Mouse (Mus musculus) brain, embryonic 14.5 days (tissue): ENCODE results near the gene Snai1. TPM values are rescaled to one million over a fixed set of nuclear protein-coding genes. Genes with fewer than 3 reads are reported as not detected.

ENCODE experiments used
- DNase-seq: peaks from one replicate; pipeline ENCODE4 v3.0.0-alpha.2; 2011; ENCODE audit warnings: low read depth
- CTCF ChIP-seq: fragments of 200-500 bp; IDR thresholded peaks from 2 replicates; pipeline ENCODE4 v1.5.1; 2012; ENCODE audit warnings: inconsistent platforms, mild to moderate bottlenecking, moderate library complexity, borderline replicate concordance; ENCODE audit not compliant: insufficient read depth, insufficient read length; ENCODE audit errors: extremely low read depth
- POLR2A ChIP-seq: fragments of 200-500 bp; IDR thresholded peaks from 2 replicates; pipeline ENCODE4 v1.6.1; 2012; ENCODE audit warnings: mild to moderate bottlenecking, inconsistent platforms, borderline replicate concordance; ENCODE audit not compliant: poor library complexity, insufficient read depth, insufficient read length, severe bottlenecking; ENCODE audit errors: extremely low read depth
- polyA plus RNA-seq: library from polyadenylated mRNA; depleted of rRNA; stranded (reverse); fragments of >200 nt; gene quantifications from 2 replicates; pipeline ENCODE4 v1.2.3, GENCODE M21; 2012; rRNA removed

The Snai1 gene
- polyA plus RNA-seq, 1 experiment = 12.0 TPM

DNA sequence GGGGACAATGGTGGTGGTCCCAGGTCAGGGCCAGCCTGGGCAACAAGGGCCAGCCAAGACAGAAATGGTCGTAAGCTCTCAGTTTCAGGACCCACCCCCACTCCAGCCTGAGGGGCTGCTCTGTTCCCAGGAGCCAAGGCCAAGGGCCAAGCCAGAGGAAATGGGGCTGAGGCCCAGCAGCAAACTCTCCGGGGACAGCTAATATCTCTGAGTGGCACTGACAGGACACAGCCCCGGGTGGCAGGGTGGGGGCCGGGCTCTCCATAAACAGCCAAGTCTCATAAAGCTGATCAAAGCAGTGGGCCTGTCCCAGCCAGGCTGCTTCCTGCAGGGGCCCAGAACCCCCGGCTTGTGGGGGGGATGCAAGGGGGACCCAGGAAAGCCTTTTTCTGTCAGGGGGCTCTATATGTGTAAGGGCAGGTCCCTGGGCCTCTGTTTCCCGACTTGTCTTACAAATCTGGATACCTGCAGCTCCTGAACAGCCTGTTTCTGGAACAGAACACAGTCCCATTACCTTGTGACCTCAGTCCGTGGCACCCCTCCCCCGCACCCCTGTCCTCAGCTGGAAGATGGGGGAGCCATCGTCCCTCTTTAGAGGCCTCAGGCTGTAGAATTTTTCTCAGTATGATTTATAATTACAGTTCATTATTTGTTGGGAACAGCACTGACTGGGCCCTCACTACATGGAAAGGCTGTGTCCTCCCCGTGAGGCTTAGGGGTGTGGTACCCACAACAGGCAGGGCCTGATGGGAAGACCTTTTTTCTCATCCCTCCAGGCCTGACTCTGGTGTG, 45.4 kb downstream of the Snai1 start:
- DNase-seq = no peak
- TF ChIP-seq POLR2A (no peak), CTCF (no peak)

DNA sequence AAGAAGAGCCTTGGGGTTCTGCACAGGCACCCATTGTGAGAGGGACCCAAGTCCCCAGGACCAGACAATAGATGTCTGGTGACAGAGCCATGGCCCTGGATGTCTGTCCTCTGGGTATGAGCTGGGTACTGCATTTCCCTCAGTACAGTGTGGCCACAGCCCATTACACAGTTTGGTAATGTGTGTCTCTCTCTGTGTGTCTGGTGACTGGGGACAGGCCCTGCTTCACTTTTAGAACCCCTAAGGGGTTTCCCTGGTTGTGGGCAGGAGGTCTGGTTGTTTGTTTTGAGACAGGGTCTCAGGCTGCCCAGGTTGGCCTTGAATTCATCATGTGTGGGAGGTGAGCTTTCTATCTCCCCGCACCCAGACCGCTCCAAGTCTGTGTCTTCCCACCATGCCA, 47.3 kb downstream of the Snai1 start:
- no peak for TF ChIP-seq CTCF
- no peak for TF ChIP-seq POLR2A
- no peak for DNase-seq

- DNase-seq = no peak
- TF ChIP-seq CTCF = no peak
- no peak for TF ChIP-seq POLR2A
Observed at GRCm38 (mm10) chr2:167586041-167586440, 48.0 kb downstream of the Snai1 start.

DNA sequence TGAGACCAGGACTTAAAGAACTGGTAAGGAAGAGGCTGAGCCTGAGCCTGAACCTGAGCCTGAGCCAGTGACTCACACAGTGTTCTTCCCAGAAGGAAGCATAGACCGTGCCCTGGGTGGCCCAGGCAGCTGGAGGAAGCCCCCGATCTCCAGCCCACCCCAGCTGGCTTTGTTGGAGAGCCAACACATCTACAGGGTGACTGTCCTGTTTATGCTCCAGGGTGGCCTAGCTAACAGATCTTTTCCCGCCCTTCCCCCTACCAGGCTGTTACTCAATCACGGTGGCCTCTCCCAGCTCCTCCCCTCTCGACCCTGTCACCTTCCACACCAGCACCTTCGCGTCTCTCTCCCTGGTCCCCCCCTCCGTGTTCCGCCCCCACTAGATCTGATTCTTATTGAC, 49.0 kb downstream of the Snai1 start:
- DNase-seq = no peak
- TF ChIP-seq CTCF (no peak), POLR2A (no peak)

- TF ChIP-seq POLR2A (no peak), CTCF (no peak)
- no peak for DNase-seq
Observed at GRCm38 (mm10) chr2:167588774-167589577, 51.0 kb downstream of the Snai1 start.

Other genes with a start within 250 kb of the Snai1 start
- 17.6 and 36.9 TPM in 2 replicates for gene B4galt5, start 189.0 kb upstream of the Snai1 start, polyA plus RNA-seq
- gene Slc9a8, start 116.5 kb upstream of the Snai1 start, polyA plus RNA-seq = 45.5 and 46.2 TPM in 2 replicates
- gene Rnf114, start 45.5 kb upstream of the Snai1 start, polyA plus RNA-seq = 133 and 160 TPM in 2 replicates
- gene Spata2, start 45.3 kb upstream of the Snai1 start, polyA plus RNA-seq = 44.4 and 45.9 TPM in 2 replicates
- 144 and 183 TPM in 2 replicates for gene Ube2v1, start 93.9 kb downstream of the Snai1 start, polyA plus RNA-seq
- gene Gm20431, start 123.3 kb downstream of the Snai1 start, polyA plus RNA-seq = 3.5 and 9.4 TPM in 2 replicates
- 5.8 and 6.5 TPM in 2 replicates for gene Cebpb, start 150.7 kb downstream of the Snai1 start, polyA plus RNA-seq
- 51.2 and 57.2 TPM in 2 replicates for gene Tmem189, start 151.6 kb downstream of the Snai1 start, polyA plus RNA-seq